Mouse (Mus musculus) kidney, adult 8-10 months (tissue): ENCODE measurements around the gene Vmp1.

Experiments used
- DNase-seq, 2 experiments: peaks; one replicate each; pipeline ENCODE4 v3.0.0; 2022

Gene Vmp1

DNA sequence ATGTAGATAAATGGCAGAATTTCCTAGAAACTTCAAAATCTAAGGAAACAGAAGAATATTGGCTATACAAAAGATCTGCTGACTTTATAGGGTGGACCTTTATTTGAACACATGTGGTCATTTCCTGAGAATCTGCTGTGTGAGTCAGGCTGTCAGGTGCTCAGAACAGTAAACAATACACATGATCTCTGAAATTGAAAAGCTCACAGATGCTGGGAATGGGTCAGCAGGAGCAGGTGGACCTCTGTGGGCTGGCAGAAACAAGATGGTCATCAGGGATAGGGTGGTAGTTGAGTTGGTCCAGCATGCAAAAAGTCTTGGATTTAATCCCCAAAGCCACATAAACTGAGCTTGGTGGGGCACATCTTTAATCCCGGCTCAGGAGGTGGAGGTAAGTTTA, 85.1 kb downstream of the Vmp1 start:
- no peak for DNase-seq

DNA sequence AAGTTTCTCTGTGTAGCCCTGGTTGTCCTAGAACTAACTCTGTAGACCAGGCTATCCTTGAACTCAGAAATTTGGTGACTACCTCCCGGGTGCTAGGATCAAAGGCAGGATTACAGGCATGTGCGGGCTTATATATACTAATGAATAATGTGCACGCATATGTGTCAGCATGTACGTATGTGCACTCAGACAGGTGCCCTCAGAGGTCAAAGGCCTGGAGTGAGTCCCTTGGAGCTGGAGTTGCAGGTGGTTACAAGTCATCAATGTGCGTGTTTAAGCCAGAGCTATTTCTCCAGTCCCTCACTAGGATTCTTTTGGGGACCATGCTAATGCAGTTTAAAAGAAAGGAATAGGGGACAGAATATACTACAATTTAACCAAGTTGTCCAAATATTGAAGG, 85.5 kb downstream of the Vmp1 start:
- DNase-seq = no peak

DNA sequence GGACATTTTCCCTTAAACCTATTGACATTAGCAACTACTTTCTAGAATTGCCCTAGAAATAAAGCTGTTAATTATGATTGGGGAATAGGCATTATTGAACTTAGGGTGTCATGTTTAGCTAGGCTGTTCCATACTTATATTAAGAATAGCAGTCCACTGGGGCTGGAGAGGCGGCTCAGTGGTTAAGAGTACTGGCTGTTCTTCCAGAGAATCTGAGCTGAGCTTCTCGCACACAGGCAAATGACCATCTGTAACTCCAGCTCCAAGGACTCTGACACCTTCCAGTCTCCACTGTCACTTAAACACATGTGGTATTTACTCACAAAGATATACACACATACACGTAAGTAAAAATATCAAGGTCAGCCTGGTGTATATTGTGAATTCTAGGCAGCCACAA, 86.7 kb downstream of the Vmp1 start:
- DNase-seq = no peak

DNA sequence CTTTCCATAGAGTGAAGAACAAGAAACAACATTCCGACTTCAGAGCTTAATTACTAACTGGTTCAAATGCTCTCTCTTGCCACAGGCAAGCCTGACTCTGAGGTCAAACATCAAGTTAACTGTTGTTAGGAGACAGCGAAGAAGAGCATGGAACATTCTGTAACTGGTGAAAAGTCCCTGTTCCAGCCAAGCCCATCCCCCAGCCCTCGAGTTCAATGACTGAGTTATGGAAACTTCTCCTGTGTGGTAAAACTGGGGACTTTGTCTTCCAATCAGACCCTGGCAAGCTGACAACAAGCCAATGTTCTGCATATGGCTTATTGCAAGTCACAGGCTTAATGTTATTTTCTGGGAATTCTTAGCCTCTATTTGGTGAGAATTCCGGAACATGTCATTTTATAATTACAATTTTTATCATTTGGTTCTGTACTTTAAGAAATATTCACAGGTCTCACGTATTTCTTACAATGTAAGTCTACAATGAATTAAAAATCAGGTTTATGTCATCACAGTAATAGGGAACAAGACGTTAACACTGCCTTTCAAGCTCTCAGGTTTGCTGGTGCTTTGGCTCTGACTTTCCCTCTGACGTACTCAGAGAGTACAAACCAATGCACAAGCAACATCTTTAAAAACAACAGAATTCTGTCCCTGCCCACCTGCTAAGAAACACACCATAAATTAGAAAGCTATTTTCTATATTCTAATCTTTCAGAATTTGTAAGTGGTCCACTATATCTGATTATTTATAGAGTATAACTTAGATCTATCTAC, 87.3 kb downstream of the Vmp1 start:
- peak; percentile 80 to 92 for DNase-seq

DNA sequence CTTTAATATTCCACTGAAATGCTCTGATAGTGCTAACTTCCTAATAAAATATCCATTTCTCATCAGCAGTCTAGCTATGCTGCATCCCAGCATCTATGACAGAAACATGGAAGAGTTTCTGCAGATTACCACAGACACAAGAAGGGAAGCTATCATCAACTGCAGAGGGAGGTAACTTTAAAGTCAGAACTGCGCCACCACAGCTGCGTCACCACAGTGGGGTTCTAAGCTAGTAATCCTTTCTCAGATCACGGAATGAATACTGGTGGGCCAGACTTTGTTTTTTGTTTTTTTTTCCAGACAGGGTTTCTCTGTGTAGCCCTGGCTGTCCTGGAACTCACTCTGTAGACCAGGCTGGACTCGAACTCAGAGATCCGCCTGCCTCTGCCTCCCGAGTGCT, 88.3 kb downstream of the Vmp1 start:
- no peak for DNase-seq

DNA sequence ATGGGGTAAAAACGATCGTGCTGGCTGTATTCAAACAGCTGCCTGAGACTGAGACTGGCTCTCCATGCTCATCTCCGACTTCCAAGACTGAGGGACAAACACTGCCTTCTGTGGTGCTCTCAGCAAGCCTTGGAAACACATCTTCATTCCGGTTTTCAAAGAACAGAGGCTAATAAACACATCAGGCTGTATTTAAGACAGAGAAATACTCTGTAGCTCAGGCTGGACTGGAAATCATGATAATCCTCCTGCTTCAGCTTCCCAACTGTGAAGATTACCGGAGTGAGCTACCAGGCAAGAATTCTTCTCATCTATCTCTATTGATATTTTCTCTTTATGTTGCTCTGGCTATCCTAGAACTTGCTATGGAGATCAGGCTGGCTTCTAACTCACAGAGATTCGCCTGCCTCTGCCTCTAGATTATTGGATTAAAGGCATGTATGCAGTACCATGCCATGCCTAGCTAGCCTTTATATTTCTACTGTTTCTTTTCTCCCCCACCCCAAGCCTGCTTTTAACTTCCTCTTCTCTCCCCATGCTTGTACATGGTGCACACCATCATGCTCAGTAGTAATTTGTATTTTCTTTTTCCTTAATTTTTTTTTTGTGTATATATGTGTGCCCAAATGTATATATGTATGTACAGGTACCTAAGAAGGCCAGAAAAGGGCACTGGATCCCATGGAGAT, 89.3 kb downstream of the Vmp1 start:
- no peak for DNase-seq

DNA sequence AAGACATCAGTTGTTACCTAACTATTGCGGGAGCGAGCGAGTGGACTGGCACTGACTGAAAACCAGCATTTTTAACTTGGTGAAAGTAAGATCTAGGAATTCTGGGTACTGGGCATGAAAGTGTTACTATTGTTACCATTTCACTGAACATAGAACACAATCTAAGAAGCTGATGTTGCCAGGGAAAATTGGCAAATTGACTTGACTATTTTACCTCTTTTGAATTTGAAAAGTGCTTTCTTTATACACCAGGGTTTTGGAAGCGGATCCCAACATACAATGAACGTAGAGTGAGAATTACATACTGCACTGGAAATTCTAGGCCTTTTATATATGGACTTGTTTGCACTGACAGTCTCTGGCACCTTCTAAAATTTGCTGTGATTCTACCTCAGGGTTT, 90.2 kb downstream of the Vmp1 start:
- no peak for DNase-seq

DNA sequence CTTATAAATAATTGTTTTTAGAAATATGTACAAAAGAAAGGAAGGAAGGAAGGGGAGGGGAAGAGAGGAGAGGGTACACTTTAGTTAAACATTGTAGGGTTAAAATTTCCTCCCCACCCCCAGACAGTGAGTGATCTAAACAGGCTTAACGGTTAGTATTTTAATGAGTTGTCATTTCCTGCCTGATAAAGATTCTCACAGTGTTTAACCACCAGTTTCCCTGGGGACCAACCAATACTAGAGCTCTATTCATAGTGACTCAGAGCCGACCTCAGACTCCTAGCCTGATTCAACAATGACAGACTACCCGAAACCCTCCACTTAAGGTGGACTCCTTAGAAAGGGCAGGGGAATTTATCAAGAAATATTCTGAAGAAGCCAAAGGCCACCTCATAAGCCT, 90.6 kb downstream of the Vmp1 start:
- no peak for DNase-seq

DNA sequence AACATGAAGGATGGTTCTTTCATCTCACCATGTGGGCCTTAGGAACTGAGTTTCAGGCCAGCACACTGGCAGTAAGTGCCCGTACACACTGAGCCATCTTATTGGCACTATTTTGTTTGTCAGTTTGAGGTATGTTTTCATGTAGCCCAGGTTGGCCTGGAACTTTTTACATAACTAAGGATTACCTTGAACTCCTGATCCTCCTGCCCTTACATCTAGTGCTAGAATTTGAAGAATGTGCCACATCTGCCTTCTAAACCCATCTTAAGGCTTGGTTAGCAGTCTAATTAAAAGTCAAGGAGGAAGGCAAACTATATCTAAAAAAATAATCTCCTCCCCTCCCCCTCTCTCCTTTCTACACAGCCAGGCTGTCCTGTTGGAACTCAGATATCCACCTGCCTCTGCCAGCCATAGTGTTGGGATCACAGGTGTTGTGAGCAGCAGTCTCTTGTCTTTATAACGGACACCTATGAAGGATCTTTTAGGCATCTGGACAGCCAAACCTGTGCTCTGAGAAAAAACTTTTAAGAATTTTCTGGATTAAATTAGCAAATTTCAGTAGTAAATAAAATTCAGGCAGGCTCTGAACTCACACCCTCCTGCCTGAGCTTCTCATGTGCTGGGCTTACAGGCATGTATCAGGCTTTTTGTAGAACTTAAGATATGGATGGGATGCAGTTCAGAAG, 91.6 kb downstream of the Vmp1 start:
- no peak for DNase-seq

DNA sequence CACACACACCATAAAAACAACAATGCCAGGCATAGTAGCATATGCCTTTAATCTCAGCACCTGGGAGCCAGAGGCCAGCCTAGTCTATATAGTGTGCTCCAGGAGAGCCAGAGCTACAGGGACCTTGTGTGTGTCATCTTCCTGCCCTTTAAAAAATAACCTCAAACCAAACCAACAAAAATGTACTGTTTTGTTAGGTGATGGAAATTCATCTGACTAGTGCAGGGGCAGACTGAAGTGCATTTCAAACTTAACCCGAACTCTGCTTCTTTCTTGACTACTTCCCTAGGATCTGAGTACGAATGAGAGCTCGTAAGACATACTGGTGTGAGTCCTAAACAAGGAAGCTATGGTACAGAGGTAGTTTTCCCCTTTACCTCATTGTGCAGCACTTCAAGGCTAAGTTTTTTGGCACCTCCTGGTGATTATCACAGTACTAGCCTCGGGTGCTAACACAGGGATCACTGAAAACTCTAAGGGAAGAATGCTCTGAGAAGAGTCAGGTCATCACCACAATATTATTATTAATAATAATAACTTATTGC, 92.3 kb downstream of the Vmp1 start:
- DNase-seq = no peak

DNA sequence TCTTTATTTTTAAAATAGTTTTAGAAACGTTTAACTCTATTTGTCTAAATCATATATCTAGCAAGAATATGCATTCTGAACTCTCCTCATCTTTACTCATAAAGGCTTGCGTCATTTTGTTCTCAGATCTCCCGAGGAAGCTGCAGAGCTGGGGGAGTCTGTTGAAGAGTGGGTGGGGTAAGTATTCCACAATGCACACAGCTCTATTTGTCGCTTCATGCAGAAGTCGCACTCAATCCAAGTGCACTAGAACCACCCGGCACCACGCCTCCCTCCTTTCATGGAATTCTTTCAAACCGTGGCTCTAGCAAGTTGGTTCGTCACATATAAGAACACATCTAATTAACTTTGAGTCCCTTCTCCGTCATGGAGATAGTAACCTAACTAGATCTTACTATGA, 93.1 kb downstream of the Vmp1 start:
- no peak for DNase-seq

DNA sequence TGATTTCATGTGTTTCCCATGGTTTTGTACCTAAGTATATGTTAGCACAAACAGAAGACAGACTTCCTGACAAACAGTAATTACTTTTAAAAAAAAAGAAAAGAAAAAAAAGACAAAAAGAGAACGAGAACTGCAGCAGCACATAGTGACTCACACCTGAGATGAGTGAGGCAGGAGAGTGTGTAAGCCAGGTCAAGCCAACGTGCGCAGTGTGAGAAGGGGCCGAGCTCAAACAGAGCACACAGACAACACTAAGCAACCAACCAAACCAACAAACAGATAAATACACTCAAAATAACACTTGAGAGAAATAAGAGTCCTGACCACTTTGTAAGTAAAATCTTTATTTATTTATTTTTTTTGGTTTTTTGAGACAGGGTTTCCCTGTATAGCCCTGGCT, 93.6 kb downstream of the Vmp1 start:
- no peak for DNase-seq

DNA sequence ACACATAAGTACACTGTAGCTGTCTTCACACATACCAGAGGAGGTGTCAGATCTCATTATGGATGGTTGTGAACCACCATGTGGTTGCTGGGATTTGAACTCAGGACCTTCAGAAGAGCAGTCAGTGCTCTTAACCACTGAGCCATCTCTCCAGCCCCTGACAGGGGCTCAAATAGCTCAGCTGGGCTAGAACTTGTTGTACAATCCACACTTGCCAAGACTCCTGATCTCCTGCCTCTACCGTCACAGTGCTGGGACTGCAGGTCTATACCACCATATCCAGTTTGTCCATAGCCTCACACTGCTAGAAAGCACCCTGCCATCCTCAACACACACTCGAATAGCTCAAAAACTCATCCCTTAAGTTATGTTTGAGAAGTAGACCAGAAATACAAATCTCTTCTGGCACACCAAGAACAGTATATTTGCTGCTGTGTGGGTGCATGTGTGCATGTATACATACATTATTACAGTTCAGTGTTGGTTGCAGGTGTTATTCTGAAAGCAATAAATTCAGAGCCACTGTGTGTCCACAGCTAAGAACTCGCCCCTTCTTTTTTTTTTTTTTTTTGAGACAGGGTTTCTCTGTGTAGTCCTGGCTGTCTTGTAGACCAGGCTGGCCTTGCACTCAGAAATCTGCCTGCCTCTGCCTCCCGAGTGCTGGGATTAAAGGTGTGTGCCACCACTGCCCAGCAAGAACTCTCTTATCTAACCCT, 94.9 kb downstream of the Vmp1 start:
- DNase-seq = no peak

DNA sequence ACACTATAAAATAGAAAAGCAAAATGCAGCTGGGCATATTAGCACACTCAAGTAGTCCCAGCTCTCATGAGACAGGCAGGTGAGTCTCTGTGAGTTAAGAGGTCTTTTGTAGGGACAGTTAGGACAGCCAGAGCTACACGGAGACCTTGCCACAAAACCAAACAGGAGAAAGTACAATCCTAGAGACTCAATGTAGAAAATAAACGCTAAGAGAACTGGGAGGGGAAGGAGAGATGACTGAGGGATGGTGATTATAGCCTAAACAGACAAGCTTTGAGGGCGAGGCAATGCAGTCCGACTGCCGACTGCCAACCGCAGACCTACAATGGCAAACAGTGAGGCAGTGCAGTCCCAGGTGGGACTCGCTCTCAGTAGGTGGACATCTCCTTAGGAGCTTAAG, 95.8 kb downstream of the Vmp1 start:
- no peak for DNase-seq

DNA sequence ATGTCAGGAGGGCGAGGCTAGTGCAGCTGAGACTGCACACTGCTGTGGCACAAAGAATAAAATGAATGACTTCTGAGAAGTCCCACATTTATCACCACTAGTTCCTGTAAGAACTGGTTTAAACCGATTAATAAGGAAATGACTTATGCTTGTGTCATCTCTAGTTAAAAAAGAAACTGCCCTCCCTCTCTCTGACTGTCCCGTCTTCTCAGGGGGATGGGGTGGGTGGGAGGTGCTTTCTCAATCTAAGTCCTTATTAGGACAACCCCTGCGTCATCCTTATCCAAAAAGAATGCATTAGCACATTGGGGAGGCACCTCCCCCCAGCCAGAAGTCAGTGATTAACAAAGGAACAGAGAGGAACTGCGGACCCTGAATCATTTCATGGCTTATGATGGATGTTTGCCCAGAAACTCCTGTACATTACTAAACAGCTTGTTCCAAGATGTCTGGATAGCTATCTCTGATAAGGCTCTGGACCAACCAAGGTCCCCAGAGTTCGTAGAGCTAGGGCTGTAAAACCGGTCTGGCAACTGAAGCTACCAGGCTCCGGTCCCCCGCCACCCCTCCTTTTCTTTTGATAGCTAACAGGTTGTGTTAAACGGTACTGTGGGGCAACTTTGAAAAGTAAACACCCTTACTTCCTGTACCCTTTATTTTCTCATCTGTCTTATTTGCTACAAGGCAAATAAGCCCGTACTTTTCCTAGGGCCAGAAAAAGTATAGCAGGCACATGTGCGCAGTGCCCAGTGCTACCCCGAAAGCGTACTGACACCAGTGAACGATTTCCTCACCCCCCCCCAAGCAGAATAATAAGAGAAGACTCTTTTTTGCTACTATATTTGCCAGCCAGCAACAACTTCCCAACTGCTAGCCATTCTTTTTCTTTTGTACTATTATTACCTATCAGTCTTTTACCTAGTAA, 96.5 kb downstream of the Vmp1 start:
- DNase-seq = peak; percentile 84 to 88

DNA sequence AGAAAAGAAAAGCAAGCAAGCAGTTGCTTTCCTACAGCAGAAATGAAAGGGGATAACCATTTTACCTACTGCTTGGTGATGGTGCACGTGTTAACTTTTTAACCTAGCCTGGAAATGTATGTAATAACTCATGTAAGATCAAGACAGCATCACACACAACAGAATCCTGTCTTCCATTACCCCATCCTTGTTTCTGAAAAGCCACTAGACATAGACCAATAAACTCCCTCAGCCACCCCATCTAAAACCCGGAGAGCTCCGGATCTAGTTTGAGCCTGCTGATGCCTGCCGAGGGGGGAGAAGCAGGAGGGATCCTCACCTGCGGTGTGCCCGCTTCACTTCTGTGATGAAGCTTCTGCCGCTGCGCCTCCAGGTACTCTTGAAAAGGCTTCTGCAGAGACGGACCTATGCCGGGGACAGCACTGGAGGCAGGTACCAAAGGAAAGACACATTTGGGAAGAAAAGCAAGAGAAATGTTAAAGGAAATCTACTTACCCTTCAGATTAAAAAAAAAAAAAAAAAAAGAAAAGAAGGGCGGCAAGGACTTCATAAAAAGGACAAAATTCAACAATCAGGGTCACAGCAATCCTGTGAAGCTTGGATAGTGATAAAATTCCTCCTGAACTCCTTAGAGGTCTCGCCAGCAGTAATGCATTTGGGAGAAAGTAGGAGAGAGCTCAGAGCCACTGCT, 97.3 kb downstream of the Vmp1 start:
- peak in 1 of 2 experiments; percentile 48 for DNase-seq

DNA sequence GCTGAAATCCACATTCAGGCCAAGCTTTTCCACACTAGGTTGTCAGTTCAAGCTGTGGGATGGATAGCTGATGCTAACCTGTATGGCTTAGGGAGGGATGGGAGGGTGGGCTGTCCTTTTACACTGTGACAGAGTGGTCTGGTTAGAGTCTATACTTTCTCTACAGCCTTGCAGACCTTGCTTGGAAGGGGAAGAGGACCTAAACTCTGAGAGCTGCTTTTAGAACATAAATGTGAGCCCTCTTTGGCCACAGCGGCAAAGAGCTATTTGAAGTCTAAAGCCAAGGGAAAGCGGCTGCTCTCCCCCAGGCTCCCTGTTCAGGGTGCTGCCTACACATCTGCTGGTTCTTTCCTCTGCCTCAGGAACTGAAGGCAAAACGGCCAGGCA, 98.0 kb downstream of the Vmp1 start:
- no peak for DNase-seq

DNA sequence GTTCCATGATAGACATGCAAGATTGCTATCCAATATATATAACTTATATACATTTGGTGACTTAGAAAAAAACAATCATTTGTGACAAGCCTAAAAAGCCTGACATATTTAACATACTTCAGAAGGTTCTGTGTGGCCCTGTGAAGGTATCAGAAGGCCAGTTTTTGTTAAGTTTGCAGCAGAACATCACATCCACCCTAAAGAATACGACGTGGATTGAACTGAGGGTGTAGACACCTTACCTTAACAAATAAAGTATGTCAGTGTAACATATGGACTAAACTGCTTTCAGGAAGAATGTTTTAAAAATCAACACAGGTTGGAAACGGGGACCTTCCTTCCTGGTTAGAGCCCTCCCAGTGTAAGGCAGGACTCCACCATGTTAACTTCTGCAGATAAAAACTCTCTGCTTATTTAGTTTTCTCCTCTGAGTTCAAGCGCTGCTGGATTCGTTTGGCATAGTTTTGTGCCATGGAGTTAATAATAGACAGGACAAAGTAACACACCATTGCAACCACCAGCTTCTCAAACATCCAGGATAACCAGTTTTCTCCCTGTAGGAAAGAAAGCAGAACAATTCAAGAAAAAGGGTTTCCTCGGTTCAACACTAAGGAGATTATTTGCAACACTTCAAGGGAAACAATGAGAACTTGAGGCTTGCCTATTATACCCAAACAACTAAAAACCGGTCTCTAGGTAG, 98.6 kb downstream of the Vmp1 start:
- DNase-seq = no peak

DNA sequence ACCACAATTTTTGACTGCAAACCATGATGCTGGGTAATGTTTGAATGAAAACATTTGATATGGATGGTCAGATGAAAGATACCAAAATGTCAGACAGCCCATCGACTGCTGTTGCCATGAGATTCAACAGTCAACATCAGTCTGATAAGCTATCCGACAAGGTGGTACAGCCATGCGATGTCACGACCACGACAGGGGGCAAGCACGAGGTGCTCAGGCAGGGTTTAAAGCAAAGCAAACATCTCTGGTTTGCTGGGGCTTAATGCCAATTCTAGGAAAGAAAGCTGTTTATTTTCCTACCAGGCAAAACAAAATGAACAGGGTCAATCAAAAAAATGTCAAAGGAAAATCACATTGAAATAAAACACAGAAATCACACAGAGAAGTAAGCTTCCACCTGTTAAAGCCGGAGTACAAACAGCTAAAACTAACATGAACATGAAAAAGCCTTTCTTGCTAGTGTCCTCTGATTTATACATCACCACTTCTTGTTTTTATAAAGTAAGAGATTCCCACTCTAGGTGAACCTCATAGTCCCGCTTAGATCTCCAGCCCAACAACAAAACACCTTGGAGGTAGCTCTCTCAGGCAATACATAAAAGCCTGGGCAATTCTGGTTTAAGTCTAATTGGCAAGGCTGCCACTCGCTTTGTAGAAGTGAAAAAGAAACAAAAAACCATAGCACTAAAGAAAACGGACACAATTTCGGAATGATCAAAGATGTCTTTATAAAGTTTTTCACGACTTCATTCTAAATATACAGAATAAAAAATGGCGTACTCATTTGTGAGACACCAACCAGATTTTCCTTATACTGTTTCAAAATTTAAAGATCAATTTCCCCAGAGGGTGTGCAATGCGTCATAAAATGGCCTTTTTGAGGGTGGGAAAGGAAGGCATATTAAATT, 99.4 kb downstream of the Vmp1 start:
- DNase-seq = no peak
